Mouse (Mus musculus): ENCODE measurements at regions not wholly inside any gene's neighbourhood (a gene's known extent, or its start where the extent isn't known, plus 50 kb on each side); places are given as distances from the start of the nearest gene placed in this dataset.

DNA sequence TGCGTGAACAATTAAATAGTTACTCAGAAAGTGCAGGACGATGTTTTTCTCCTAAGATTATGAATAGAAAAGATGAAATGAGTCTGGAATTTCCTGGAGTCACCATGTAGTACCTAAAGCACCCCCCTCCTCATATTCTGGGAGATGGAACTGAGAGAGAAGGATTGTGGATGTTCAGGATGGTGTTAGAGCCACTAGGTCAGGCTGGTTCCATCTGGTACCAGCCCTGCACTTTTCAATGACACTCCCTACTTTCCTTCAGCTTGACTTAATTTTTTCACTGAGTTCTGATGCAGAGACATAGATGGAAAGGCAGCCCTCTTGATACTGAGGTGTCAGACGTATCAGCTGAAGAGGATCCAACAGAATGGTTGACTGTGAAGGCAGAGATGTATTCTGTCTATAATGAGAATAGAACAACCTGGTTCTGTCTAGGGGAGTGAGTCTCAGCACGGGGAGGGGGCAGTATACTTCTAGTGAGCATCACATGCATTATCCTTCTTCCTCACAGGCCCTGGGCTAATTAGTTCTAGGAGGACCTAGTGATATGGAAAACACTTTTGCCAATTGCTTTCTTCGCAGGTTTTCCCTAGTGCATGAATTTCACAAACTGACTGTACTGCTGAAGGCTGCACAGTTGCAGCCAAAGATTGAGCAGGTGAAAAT lies 60.8 kb upstream of the E2f3 start:
- DNase-seq (ENCODE audit: extremely low spot score in 1 of 2, low spot score in 2 of 2): no peak
- intact Hi-C loops (cut with DNase I): no loop called here

DNA sequence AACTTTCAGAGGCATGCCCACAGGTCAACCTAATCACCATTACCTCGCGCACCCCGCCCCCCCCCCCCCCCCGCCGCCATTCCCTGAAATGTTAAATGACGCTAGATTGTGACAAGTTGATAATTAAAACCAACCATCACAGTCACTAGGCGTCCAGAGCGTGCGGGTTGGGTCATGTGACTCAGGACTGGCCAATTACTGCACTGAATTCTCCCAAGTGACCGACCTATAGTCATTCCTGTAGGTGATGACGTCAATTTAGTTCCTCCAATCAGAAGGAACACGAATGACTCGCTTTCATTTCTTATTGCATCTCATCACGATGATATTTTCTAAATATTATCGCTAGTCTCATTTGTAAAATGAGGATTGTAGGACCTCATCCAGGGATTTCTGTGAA lies 60.2 kb upstream of the E2f3 start:
- DNase-seq (ENCODE audit: extremely low spot score in 1 of 2, low spot score in 2 of 2): no peak
- intact Hi-C loops (cut with DNase I): no loop called here

DNA sequence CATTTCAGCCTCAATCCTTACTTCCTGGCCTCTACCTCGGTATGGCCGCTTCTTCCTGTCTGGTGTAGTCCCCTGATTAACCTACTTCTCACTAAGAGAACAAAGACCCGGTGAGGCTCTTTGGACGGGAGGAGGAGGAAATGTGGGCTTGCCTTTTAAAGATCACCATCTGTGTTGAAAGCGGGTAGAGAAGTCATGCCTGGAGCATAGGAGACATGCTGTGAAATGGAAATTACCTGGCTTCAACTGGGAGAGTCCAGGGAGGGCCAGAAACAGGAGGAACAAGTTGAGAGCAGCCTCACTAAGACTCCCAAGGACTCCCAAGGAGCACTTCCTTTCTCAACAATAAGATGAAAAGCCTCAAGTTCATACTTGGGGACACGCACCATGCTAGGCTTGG lies 59.4 kb upstream of the E2f3 start:
- intact Hi-C loops (cut with DNase I): no loop called here
- no peak for DNase-seq (ENCODE audit: extremely low spot score in 1 of 2, low spot score in 2 of 2)

DNA sequence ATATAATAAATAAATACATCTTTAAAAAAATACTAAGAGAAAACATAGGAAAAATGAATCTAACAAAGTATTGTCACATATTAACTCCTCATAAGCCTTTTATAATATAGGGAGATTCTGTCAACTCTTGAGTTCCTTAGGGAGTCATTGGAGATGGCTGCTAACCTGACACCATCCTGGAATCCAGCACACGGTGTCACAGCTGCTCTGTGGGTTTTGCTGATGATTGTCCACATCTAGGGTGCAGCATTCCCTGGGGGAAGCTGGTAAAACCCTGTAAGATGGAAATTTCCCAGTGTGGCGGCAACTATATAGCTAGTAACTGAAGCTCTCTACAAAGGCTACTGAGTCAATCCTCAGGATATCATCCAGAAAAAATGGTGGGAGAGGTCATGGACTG lies 58.9 kb upstream of the E2f3 start:
- DNase-seq (ENCODE audit: extremely low spot score in 1 of 2, low spot score in 2 of 2): no peak
- intact Hi-C loops (cut with DNase I): no loop called here

DNA sequence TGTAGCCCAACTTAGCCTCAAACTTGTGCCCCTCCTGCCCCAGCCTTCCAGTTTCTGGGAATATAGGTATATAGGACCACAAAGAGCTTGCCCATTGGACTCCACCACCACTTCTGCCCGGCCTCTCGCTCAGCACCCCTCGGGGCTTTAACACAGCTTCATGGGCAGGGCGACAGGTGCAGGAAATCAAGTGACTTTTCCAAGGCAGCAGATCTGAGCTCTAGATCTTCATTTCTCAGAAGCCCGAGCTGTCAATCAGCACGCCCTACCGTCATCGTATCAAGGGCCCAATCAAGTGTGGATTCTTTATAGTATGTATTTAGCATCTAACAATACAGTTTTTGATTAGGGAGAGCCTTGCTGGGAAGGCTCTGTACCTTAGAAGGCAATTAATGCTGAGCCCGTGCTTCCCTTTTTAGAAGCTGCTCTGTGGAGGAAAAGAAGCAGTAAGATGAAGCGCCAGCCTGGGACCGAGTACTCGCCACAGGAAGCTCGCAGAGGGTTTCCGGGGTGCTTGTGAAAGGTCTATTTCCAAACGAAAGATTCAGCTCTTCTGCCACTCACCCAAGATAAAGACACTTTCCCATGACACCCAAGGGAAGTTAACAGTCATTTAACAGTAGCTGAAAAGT lies 56.9 kb upstream of the E2f3 start:
- intact Hi-C loops (cut with DNase I): no loop called here
- peak; percentile 8 to 28 for DNase-seq (ENCODE audit: extremely low spot score in 1 of 2, low spot score in 2 of 2)

DNA sequence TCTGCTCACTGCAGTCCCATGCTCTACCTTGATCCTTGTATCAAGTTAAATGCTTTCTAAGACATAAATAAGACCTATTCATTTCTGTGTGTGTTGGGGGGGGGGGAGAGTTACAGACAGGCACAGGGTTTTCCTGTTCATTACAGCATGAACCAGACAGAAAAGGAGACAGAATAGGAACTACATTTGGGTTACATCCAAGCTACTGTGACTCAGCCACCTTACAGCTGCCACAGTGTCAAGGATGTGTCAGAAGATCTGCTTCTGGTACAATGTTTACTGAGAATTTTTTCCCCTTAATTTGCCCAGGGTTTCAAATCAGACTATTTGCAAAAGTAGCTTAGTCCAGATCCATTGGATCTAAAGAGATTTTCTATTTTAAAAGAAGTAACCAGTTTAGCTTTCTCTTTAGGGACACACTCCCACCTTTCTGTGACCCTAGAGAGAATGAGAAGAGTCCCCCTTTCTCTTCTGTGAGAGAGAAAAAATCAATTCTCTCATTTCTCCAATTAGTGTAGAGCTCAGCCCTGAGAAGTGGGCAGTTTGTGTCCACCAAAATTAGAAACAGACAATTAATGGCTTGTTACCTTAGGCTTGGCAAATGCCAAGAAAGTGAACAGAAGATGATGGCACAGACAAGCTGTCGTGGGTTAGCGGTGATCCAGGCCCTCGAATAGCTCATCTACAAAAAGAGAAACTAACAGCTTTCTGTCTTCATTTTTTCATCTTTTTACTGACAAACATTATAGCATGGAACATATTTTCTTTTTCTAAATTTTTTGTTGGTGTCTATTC lies 55.8 kb upstream of the E2f3 start:
- intact Hi-C loops (cut with DNase I): no loop called here
- no peak for DNase-seq (ENCODE audit: extremely low spot score in 1 of 2, low spot score in 2 of 2)

DNA sequence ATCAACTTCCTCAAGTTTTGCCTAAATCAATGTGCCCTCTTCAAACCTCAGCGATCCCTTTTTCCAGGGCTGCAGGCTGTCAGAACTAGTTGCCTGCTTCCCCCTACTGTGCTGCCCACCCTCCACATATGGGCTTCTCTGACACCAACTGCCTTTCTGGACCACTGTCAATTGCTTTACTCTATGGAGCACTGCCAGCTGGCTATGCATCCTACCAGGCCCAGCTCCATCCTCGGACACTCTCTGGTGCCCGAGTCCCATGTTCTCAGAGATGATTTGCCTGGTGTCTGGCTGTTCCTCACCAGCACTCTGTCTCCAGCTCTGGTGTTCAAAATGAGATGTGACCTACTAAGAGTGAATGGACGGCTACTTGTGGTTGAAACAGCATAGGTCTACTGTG lies 54.4 kb upstream of the E2f3 start:
- no peak for DNase-seq (ENCODE audit: extremely low spot score in 1 of 2, low spot score in 2 of 2)
- intact Hi-C loops (cut with DNase I): no loop called here

DNA sequence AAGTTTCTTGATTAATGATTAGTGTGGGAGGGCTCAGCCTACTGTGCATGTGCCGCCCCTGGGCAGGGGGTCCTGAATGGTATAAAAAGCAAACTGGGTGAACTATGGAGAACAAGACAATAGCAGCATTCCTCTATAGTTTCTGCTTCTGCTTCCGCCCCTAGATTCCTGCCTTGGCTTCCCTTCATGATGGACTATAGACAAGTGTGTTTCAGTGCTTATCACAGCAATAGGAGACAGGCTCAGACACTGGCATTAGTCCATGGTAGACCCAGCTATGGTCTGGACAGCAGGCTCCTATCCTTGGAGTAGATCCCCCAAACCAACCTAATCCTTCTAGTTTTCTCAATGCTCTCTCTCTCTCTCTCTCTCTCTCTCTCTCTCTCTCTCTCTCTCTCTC lies 53.9 kb upstream of the E2f3 start:
- no peak for DNase-seq (ENCODE audit: extremely low spot score in 1 of 2, low spot score in 2 of 2)
- intact Hi-C loops (cut with DNase I): no loop called here

DNA sequence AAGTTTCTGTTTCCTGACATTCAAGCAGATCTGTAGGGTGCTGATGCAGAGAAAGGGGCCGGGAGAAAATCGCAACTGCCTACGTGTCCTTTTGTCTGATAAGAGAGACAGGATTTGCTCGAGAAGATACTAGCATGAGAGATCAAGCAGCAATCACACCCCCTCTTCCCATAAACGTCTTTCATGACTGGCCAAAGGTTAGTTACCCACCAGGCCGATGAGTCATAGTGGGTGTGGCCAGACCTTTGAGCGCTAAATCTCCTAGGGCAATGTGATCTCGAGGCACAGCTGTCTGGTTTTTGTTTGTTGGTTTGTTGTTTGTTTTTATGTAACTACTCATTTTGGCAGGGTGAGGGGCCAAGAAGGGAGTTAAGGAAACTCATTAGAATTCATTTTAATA lies 50.7 kb upstream of the E2f3 start:
- no peak for DNase-seq (ENCODE audit: extremely low spot score in 1 of 2, low spot score in 2 of 2)
- intact Hi-C loops (cut with DNase I): no loop called here

DNA sequence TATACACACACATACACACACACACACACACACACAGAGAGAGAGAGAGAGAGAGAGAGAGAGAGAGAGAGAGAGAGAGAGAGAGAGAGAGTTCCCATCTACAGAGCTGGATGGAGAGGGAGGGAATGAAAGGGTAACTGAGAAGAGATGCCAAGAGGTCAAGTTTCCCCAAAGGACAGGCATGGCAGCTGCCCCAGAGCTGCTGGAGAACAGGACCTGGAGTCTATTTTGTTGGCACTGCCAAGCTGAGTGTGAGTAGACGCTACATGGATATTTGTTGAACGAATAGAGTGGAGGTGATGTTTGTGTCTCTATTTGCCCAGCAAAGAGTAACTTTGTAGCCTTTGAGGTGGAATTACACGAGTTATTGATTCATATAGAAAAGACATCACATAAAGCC lies 50.2 kb upstream of the E2f3 start:
- DNase-seq (ENCODE audit: extremely low spot score in 1 of 2, low spot score in 2 of 2): no peak
- intact Hi-C loops (cut with DNase I): no loop called here

All from left cerebral cortex, postnatal 10 days (tissue).